Mouse (Mus musculus): ENCODE data around the gene 1700003H04Rik.

1700003H04Rik gene

DNA sequence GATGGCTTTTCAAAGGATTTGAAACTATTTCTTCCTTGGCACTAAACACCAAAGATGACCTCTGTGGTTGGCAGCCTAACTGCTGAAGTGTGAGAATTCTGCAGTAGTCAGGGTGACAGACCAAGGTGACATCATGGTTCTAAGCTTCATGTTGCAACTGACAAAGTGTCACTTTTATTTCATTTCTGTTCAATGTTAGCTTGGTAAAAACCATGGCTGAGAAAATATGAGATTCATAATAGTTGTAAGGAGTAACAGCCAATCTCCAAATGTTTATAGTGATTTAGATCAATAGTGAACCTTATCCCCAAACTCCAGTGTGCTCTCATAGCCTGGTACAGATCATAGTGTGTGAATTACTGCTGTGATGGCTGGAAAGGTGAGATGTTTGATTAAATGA, at the start of gene 1700003H04Rik:
Gene 1700003H04Rik (minus strand): TSS at position 101 of the 400 bp plus-strand sequence.
- DNase-seq = no peak

DNA sequence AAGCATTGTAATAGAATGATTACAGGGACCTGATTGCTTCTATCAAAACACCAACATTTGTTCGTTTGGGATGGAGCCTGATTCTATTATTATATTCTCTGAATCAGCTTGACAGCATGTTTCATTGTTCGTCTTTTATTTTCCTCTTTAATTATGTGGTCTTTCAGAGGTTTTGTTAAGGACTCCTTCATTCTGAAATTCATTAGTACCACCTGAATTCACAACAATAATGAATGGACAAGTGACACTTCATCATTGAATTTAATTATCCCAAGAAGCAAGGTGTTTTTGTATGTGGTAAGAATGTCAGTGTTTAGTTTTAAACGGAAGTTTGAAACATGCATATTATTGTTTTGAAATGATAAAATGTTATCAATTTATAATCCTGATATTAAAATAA, 42.1 kb upstream of the 1700003H04Rik start:
- DNase-seq = no peak

- DNase-seq = peak; percentile 81
Observed at GRCm38 (mm10) chr3:124613287-124613686, 32.4 kb upstream of the 1700003H04Rik start.

DNA sequence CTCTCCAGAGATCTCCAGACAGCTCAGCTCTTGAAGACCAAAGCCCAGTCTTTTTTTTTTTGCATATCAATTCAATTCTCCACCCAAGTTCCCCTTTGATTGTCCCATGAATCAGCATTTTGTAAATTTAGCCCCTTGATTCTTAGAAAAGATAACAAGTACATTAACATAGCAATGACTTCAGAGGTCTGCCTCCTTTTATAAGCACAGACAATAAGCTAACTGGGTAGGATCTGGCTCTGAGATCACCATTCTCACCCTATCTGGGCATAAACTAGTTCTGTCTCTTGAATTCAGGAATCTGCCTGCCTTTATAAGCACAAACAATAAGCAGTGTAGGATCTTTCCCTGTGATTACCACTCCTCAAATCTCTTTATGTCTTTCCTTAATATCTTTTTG, 29.1 kb upstream of the 1700003H04Rik start:
- DNase-seq = no peak

GRCm38 (mm10) chr3:124606021-124606517, 25.2 kb upstream of the 1700003H04Rik start:
- no peak for DNase-seq

- DNase-seq = no peak
Observed at GRCm38 (mm10) chr3:124605518-124605917, 24.6 kb upstream of the 1700003H04Rik start.

DNA sequence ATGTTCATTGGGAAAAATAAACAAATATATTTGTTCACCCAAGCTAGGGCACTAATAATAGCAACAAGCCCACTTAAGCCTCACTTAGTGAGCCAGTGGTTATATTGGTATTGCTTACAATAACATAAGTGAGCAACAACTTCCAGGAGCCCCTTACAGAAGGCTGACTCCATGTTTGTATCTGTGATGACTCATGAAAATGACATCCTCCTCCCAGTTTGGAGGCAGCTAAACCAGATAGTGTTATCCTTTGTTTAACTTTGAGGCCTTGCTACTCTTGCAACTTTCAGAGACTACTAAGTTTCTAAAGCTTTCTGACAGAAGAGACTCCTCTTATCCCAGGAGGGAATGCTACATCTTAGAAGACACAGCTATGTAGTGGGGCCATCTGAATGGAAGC, 16.9 kb upstream of the 1700003H04Rik start:
- DNase-seq = no peak

DNA sequence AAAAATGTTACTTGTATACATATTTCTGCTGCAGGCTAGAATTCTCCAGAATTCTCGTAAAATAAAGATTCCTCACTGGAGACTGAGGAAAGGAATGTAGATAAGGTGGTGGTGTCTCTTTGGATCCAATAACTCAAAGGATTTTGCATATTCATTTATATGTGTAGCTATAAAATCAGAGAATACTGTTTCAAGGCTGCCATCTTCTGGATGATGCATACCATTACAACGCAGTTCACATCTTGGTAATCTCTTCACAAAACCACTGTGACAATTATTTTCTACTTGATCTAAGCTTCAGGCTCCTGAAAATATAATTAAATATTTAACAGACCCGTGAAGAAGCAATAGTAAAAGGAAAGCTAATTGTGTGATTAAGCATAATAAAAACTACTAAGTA, 6.6 kb upstream of the 1700003H04Rik start:
- DNase-seq = no peak

GRCm38 (mm10) chr3:124585761-124586160, 4.9 kb upstream of the 1700003H04Rik start:
- DNase-seq = no peak

- DNase-seq = no peak
Observed at GRCm38 (mm10) chr3:124557317-124557716, 23.6 kb downstream of the 1700003H04Rik start.

GRCm38 (mm10) chr3:124555963-124556362, 24.9 kb downstream of the 1700003H04Rik start:
- no peak for DNase-seq

- no peak for DNase-seq
Observed at GRCm38 (mm10) chr3:124555092-124555491, 25.8 kb downstream of the 1700003H04Rik start.

GRCm38 (mm10) chr3:124548898-124549297, 32.0 kb downstream of the 1700003H04Rik start:
- DNase-seq = peak; percentile 3

DNA sequence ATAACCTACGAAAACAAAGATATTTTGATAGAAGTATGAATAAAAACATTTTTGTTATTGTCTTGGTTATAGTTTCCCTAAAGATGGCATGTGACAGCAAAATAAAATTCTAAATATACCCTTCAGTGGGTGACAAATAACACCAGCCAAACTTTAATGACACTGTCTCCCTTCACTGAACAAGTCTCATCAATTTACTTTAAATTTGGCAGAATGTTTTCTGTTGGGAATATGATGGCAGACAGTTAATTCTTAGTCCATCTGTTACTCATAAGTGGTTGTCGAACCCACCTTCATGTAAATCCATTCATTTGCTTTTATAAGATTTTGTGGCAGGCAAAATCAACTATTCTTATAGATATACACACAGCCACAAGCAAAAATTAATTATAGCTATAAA, 42.6 kb downstream of the 1700003H04Rik start:
- no peak for DNase-seq

- DNase-seq = no peak
Observed at GRCm38 (mm10) chr3:124536602-124537001, 44.3 kb downstream of the 1700003H04Rik start.

DNA sequence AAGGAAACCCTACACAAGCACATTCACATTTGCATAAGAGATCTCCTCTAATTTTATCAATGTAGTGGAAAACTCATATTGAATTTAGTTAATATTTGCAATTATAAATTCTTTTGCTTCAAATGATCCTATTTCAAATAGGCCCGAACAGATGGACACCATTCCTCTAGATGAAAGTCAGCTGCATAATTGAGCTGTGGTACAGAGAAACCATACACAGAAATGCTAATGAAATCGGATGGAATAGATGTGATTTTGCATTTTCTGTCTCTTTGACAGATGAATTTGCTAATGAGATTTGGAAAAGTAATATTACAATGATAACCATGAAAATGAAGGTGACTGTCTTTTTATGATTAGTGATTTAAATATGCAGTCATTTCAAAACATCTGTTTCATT, 62.1 kb downstream of the 1700003H04Rik start:
- peak; percentile 5 for DNase-seq

All from layer of hippocampus, adult 9-11 months (tissue).